Mouse (Mus musculus): ENCODE data around the gene Fcgrt. TPM values are rescaled to one million over a fixed set of nuclear protein-coding genes. Genes with fewer than 3 reads are reported as not detected.
"Not testable (repeated sequence)": the region's sequence is repeated elsewhere in the genome, so short reads cannot be mapped to it uniquely, and the experiment has no call there.

Gene Fcgrt
- total and polyA plus RNA-seq, 2 experiments from 2014 or later: 51.6 to 59.5 TPM

GRCm38 (mm10) chr7:45098541-45099240, 5.0 kb downstream of the Fcgrt start:
- ATAC-seq (ENCODE audit: insufficient read depth, low read depth): no peak
- peaks cover 12% of the 10 kb centered on the region; the same call in 1 of the 2 replicates for H3K4me1 ChIP-seq (ENCODE audit: control insufficient read depth, insufficient read depth)
- H3K9ac ChIP-seq (replicated peaks; ENCODE audit: low read depth, low read length): no peak overlapping the region
- no peak for DNase-seq (ENCODE audit: low spot score)
- H3K36me3 ChIP-seq (replicated peaks; ENCODE audit: control insufficient read depth, insufficient read depth, low read length): peaks cover 12% of the 10 kb centered on the region; the same call in 1 of the 2 replicates
- no peak overlapping the region for H3K27ac ChIP-seq (ENCODE audit: low read depth)
- H3K27me3 ChIP-seq (ENCODE audit: control insufficient read depth, insufficient read depth, low read length): no peaks in the 10 kb centered on the region
- no peak overlapping the region for H3K4me2 ChIP-seq (ENCODE audit: low read depth, low read length)
- no peak overlapping the region for H3K4me3 ChIP-seq (ENCODE audit: low read depth, low read length)
- H3K9me3 ChIP-seq (replicated peaks; ENCODE audit: control insufficient read depth, low read length): no peaks in the 10 kb centered on the region
- 82% methylated on average over 8 of the region's 8 CpGs for WGBS
- TF ChIP-seq EP300 (IDR thresholded peaks at IDR 0.05; ENCODE audit: low read depth) (no peak), CTCF (IDR thresholded peaks at IDR 0.05; ENCODE audit: low read depth) (0 out of 2 replicates have a peak, but pooled peaks have one; percentile 12)

- H3K4me1 ChIP-seq (ENCODE audit: control insufficient read depth, insufficient read depth): peaks cover 2% of the 10 kb centered on the region; the same call in 1 of the 2 replicates
- H3K27ac ChIP-seq (ENCODE audit: low read depth): peak overlapping the region; percentile 4; the same call in 1 of the 2 replicates
- no peak for TF ChIP-seq EP300 (IDR thresholded peaks at IDR 0.05; ENCODE audit: low read depth)
- no peak for TF ChIP-seq CTCF (IDR thresholded peaks at IDR 0.05; ENCODE audit: low read depth)
- 48% methylated on average over 6 of the region's 6 CpGs for WGBS
- no peaks in the 10 kb centered on the region for H3K9me3 ChIP-seq (replicated peaks; ENCODE audit: control insufficient read depth, low read length)
- H3K4me3 ChIP-seq (ENCODE audit: low read depth, low read length): no peak overlapping the region
- H3K36me3 ChIP-seq (replicated peaks; ENCODE audit: control insufficient read depth, insufficient read depth, low read length): peaks cover 12% of the 10 kb centered on the region; the same call in 1 of the 2 replicates
- ATAC-seq (ENCODE audit: insufficient read depth, low read depth) (no peak), DNase-seq (ENCODE audit: low spot score) (no peak)
- H3K4me2 ChIP-seq (ENCODE audit: low read depth, low read length): no peak overlapping the region
- H3K9ac ChIP-seq (replicated peaks; ENCODE audit: low read depth, low read length): no peak overlapping the region
- H3K27me3 ChIP-seq (ENCODE audit: control insufficient read depth, insufficient read depth, low read length): no peaks in the 10 kb centered on the region
Measured at GRCm38 (mm10) chr7:45097479-45097878, 6.2 kb downstream of the Fcgrt start.

GRCm38 (mm10) chr7:45095965-45096364, 7.7 kb downstream of the Fcgrt start:
- not testable (repeated sequence) for H3K9ac ChIP-seq (replicated peaks; ENCODE audit: low read depth, low read length); H3K4me2 ChIP-seq (ENCODE audit: low read depth, low read length); H3K4me1 ChIP-seq (ENCODE audit: control insufficient read depth, insufficient read depth); H3K4me3 ChIP-seq (ENCODE audit: low read depth, low read length); H3K27ac ChIP-seq (ENCODE audit: low read depth); H3K27me3 ChIP-seq (ENCODE audit: control insufficient read depth, insufficient read depth, low read length); DNase-seq (ENCODE audit: low spot score); ATAC-seq (ENCODE audit: insufficient read depth, low read depth); H3K9me3 ChIP-seq (replicated peaks; ENCODE audit: control insufficient read depth, low read length)
- peaks cover 12% of the 10 kb centered on the region; the same call in 1 of the 2 replicates for H3K36me3 ChIP-seq (replicated peaks; ENCODE audit: control insufficient read depth, insufficient read depth, low read length)
- WGBS: 93% methylated on average over 14 of the region's 14 CpGs

GRCm38 (mm10) chr7:45095367-45095766, 8.3 kb downstream of the Fcgrt start:
- 65% methylated on average over 6 of the region's 6 CpGs for WGBS
- TF ChIP-seq EP300 (IDR thresholded peaks at IDR 0.05; ENCODE audit: low read depth): no peak
- no peak for TF ChIP-seq CTCF (IDR thresholded peaks at IDR 0.05; ENCODE audit: low read depth)
- DNase-seq (ENCODE audit: low spot score): no peak

GRCm38 (mm10) chr7:45094121-45094520, 9.5 kb downstream of the Fcgrt start:
- no peak for DNase-seq (ENCODE audit: low spot score)
- 64% methylated on average over 7 of the region's 7 CpGs for WGBS
- Histone ChIP-seq H3K4me3 (ENCODE audit: low read depth, low read length) (no peak overlapping the region), H3K4me2 (ENCODE audit: low read depth, low read length) (no peak overlapping the region), H3K27ac (ENCODE audit: low read depth) (no peak overlapping the region), H3K9me3 (replicated peaks; ENCODE audit: control insufficient read depth, low read length) (no peaks in the 10 kb centered on the region), H3K27me3 (ENCODE audit: control insufficient read depth, insufficient read depth, low read length) (no peaks in the 10 kb centered on the region), H3K36me3 (replicated peaks; ENCODE audit: control insufficient read depth, insufficient read depth, low read length) (peaks cover 12% of the 10 kb centered on the region; the same call in 1 of the 2 replicates), H3K4me1 (ENCODE audit: control insufficient read depth, insufficient read depth) (no peaks in the 10 kb centered on the region; the same call in 1 of the 2 replicates), H3K9ac (replicated peaks; ENCODE audit: low read depth, low read length) (no peak overlapping the region)
- no peak for ATAC-seq (ENCODE audit: insufficient read depth, low read depth)
- TF ChIP-seq EP300 (IDR thresholded peaks at IDR 0.05; ENCODE audit: low read depth): no peak
- no peak for TF ChIP-seq CTCF (IDR thresholded peaks at IDR 0.05; ENCODE audit: low read depth)

More at GRCm38 (mm10) chr7:45095367-45095766, 8.3 kb downstream of the Fcgrt start:
- Histone ChIP-seq H3K4me2 (ENCODE audit: low read depth, low read length) (no peak overlapping the region), H3K9ac (replicated peaks; ENCODE audit: low read depth, low read length) (no peak overlapping the region), H3K27ac (ENCODE audit: low read depth) (no peak overlapping the region), H3K36me3 (replicated peaks; ENCODE audit: control insufficient read depth, insufficient read depth, low read length) (peaks cover 12% of the 10 kb centered on the region; the same call in 1 of the 2 replicates), H3K4me1 (ENCODE audit: control insufficient read depth, insufficient read depth) (no peaks in the 10 kb centered on the region; the same call in 1 of the 2 replicates), H3K4me3 (ENCODE audit: low read depth, low read length) (no peak overlapping the region), H3K27me3 (ENCODE audit: control insufficient read depth, insufficient read depth, low read length) (no peaks in the 10 kb centered on the region), H3K9me3 (replicated peaks; ENCODE audit: control insufficient read depth, low read length) (no peaks in the 10 kb centered on the region)
- ATAC-seq (ENCODE audit: insufficient read depth, low read depth): no peak
